ENCODE assay signal across 20 mouse cellular contexts in the genomic region with DNA sequence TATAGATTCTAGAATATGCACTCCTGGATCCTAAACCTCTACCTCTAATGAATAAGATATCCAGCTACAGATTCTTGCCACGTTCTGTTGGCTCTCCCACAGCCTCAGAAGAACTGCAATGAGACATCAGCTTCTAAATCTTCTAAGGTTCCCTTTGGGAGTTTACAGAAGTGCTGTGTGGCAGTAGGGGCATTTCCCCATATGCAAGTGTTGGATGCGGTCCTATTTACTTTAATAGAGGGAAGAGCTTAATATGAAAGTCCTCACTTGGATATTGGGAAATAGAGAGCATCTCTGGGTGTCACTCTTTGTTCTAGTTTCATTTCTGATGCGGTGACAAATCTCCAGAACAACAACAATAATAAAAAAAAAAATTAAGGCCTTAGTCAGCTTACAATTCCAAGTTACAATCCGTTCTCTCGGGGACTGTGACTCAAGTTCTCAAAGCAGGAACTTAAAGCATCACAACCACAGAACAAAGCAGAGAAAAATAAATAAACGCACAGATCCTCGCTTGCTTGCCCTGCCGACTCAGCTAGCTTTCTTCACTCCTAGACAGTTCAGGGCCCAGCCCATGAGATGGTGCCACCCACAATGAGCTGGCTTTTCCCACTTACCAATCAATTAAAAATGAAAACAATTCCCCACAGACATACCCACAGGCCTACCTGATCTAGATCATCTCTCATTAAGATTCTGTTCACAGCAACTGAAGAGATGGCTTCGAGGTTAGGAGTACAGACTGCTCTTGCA.
DNase-seq lines count a peak whose midpoint lies in the region; ATAC-seq and TF ChIP-seq lines count a peak whose summit lies in the region.
"Had no signal": no experiment of that assay in that cellular context is flagged by ENCODE, and none has a peak within 500 bp of the region (broad histone marks: within the 10 kb centered on the region; RNA-seq: fewer than 3 reads in every experiment).

No protein-coding gene starts in this region.

- H3K79me2 ChIP-seq in C2C12 (ENCODE audit: control insufficient read depth, insufficient read depth), result no peaks in the 10 kb centered on the region

- intact Hi-C loops in left cerebral cortex, postnatal 25 days (cut with DNase I), result no loop called here

- no peak overlapping the region for H3K4me2 ChIP-seq in kidney, embryonic 15.5 days
- H3K4me2 ChIP-seq: forebrain, embryonic 15.5 days; heart, embryonic 12.5 days; liver, embryonic 13.5 days; neural tube, embryonic 13.5 days had no signal

- no peaks in the 10 kb centered on the region for H3K9me3 ChIP-seq in kidney, embryonic 15.5 days (replicated peaks)
- H3K9me3 ChIP-seq: forebrain, embryonic 15.5 days; heart, embryonic 12.5 days; hindbrain, embryonic 10.5 days; liver, embryonic 13.5 days; neural tube, embryonic 13.5 days had no signal

- no peaks in the 10 kb centered on the region for H3K36me3 ChIP-seq in kidney, embryonic 15.5 days
- H3K36me3 ChIP-seq in C2C12 (ENCODE audit: control insufficient read depth, insufficient read depth), result no peaks in the 10 kb centered on the region
- H3K36me3 ChIP-seq: forebrain, embryonic 15.5 days; heart, embryonic 12.5 days; hindbrain, embryonic 10.5 days; liver, embryonic 13.5 days; neural tube, embryonic 13.5 days had no signal

- no peak for TF ChIP-seq CTCF in C2C12 (IDR thresholded peaks at IDR 0.05; ENCODE audit: control insufficient read depth, insufficient read depth, insufficient read length)

- peaks cover 9% of the 10 kb centered on the region for H3K4me1 ChIP-seq in kidney, embryonic 15.5 days
- H3K4me1 ChIP-seq: heart, embryonic 12.5 days; hindbrain, embryonic 10.5 days; liver, embryonic 13.5 days; neural tube, embryonic 13.5 days had no signal

- no peak for DNase-seq in kidney, adult 9 months
- peak; percentile 21 for DNase-seq in NIH3T3 (ENCODE audit: low read depth)
- no peak for DNase-seq in right cerebral cortex, postnatal 25 days
- DNase-seq in urinary bladder, postnatal 36 days (ENCODE audit: low spot score in 2 of 2), result no peak
- DNase-seq in left cerebral cortex, postnatal 25 days (ENCODE audit: low spot score in 2 of 2), result no peak
- DNase-seq: cerebellum, adult 18-20 months; kidney, postnatal 14 days; liver, embryonic 13.5 days; lung, postnatal 10 days; midbrain, embryonic 14.5 days; thymus, postnatal 36 days had no signal

- H3K27ac ChIP-seq in kidney, embryonic 15.5 days, result peak overlapping the region; percentile 28; the same call in 1 of the 2 replicates
- H3K27ac ChIP-seq: forebrain, embryonic 15.5 days; hindbrain, embryonic 10.5 days; liver, embryonic 13.5 days; neural tube, embryonic 13.5 days had no signal

- no peak overlapping the region for H3ac ChIP-seq in C2C12 (ENCODE audit: control insufficient read depth, insufficient read length, low read depth)

- ATAC-seq in kidney, embryonic 15.5 days (replicated peaks; ENCODE audit: low FRiP score), result no peak
- peak; percentile 64 for ATAC-seq in megakaryocyte progenitor cell, adult 5-6 weeks (replicated peaks; ENCODE audit: poor library complexity)
- ATAC-seq: forebrain, embryonic 15.5 days; inflammation-experienced regulatory T-cells, adult 6 months had no signal

- no peaks in the 10 kb centered on the region for H3K27me3 ChIP-seq in kidney, embryonic 15.5 days
- no peaks in the 10 kb centered on the region for H3K27me3 ChIP-seq in C2C12 (ENCODE audit: control insufficient read depth, insufficient read depth, insufficient read length)
- H3K27me3 ChIP-seq: forebrain, embryonic 15.5 days; heart, embryonic 12.5 days; liver, embryonic 13.5 days; neural tube, embryonic 13.5 days had no signal

- no peak overlapping the region for H3K4me3 ChIP-seq in kidney, embryonic 15.5 days (replicated peaks)
- no peak overlapping the region for H3K4me3 ChIP-seq in C2C12 (ENCODE audit: insufficient read depth, poor library complexity, severe bottlenecking)
- H3K4me3 ChIP-seq: erythroblast, embryonic 14.5 days; forebrain, embryonic 15.5 days; heart, embryonic 12.5 days; hindbrain, embryonic 10.5 days; liver, embryonic 13.5 days; neural tube, embryonic 13.5 days had no signal

- no peak overlapping the region for H3K9ac ChIP-seq in kidney, embryonic 15.5 days
- H3K9ac ChIP-seq: forebrain, embryonic 15.5 days; heart, embryonic 12.5 days; liver, embryonic 13.5 days; neural tube, embryonic 13.5 days had no signal

- H3K79me3 ChIP-seq in C2C12 (ENCODE audit: low read depth), result no peaks in the 10 kb centered on the region

- WGBS in kidney, embryonic 15.5 days, result 52% methylated on average over 9 of the region's 9 CpGs

TF ChIP-seq in C2C12, 6 proteins besides CTCF, POLR2A, EP300 and RAD21:
- TF ChIP-seq USF1 (IDR thresholded peaks at IDR 0.05; ENCODE audit: low read depth), result no peak
- TF ChIP-seq FOSL1 (IDR thresholded peaks at IDR 0.05; ENCODE audit: insufficient read depth, low read length, poor library complexity, severe bottlenecking), result no peak
- TF ChIP-seq CEBPB (IDR thresholded peaks at IDR 0.05; ENCODE audit: low read depth), result peak; percentile 21
- TF ChIP-seq MAX (IDR thresholded peaks at IDR 0.05), result no peak
